Mouse (Mus musculus) adipocyte (in vitro differentiated cells): ENCODE data around the gene Hes3.

Experiments used
- DNase-seq: peaks from one replicate; pipeline ENCODE4 v3.0.0-alpha.2; 2016; ENCODE audit warnings: low spot score

Hes3 gene

DNA sequence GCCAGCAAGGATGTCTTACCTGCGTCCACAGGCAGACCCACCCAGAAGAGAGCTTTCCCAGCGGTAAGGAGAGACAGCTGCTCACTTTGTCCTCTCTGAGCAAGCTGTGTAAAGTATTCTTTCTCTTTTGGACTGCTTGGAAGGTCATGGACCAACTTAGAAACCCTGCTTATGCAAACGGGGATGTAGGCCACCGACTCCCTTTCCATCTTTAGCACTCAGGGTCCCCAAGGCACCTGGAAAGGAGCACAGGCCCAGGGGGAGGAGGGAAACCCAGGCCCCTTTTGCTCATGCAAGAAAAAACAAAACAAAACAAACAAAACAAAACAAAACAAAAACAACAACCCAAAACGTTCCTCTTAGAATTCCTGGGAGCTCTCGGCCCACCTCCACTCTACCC, at the start of gene Hes3:
Hes3 (minus strand) TSS at position 101 of the 400 bp plus-strand sequence.
- no peak for DNase-seq

DNA sequence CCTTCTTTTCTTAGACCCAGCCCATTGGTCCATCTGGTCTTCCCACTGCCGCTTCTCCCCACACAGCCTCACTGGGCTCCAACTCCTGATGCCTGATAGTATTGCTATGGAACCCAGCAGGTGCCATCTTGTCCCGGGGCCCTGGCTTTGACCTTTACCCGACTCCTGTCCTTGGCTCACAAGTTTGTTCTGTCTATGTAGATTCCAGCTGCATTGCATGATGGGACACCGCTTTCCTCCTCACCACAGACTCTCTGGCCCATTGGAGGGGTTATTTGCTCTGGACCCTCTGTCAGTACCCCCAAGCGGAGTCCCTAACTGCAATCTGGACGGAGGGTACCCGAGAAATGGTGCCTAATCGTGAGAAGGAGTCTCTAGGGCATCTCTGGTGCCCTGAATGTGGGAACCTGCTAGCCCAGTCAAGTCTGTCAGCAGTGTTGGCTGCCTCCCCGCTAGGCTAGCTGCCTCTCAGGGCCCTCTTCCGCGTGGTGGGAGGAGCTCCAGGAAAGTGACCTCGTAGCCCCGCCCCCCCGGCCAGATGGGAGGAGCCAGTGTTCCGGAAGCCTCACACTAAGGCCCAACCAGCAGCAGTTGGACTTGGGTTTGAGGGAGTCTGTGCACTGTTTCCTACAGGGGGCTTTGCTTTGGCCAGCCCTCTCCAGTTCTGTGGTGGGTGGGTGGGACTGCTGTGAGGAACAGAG, 49.3 kb upstream of the Hes3 start:
- DNase-seq: no peak

DNA sequence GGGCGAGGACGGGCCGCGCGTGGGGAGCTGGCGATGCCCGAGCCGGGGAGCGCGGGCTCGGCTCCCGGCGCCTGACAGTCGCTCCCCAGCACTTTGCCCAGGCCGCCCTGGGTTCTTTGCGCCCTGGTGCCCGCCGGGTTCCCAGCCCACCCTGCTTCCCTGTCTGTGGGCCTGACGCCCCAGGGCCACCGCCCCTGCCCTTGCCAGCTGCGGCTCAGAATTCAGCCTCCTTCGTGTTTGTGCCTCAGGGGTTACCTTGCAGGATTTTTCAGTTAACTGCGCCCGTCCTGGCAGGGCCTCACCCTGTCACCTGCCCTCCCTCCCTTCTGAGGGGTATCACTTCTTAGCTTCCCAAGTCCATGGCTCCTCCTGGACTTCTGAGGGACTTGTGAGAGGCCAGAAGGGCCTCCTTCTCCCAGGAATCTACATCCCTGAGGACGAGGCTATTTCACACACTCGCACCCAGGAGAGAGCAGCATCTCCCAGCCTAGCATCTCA, 47.9 kb upstream of the Hes3 start:
- DNase-seq: no peak

DNA sequence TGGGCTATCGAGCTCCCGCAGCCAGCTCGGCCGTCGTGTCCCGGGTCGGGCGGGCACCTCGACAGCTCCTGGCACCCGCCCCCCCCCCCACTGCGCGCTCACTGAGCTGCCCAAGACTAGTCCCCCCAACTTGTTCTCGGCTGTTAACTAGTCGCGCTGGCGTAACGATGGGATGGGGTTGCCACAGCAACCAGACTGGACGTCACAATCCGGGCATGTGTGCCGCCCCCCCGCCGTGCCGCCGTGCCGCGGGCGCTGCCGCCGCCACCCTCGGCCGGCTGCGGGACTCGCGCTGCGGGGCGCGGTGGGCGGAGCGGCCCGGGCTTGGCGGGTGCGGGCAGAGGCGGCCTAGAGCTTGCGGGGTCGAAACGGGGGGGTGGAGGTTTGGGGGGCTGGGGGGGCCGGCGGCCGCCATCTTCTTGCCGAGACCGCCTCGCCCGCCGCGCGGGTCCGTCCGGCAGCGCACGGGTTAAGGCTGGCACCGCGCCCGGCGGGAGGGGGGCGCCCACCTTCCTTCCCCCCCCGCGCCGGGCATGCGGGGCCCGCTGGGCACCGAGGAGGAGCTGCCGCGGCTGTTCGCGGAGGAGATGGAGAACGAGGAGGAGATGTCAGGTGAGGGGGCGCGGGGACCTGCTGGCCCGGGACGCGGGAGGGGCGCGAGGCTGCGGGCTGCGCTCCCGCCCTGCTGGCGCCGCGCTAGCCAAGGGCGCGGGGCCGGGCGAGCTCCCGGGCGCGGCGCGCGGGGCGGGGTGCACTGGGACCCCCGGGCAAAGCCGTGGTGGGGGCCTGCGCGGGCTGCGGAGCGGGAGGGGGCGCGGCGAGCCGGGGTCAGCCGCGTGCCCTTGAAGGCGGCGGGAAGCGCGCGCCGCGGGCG, 47.2 kb upstream of the Hes3 start, which contains the start of gene Chd5:
Chd5 (plus strand) TSS at position 233 of the 874 bp plus-strand sequence.
- no peak for DNase-seq

DNA sequence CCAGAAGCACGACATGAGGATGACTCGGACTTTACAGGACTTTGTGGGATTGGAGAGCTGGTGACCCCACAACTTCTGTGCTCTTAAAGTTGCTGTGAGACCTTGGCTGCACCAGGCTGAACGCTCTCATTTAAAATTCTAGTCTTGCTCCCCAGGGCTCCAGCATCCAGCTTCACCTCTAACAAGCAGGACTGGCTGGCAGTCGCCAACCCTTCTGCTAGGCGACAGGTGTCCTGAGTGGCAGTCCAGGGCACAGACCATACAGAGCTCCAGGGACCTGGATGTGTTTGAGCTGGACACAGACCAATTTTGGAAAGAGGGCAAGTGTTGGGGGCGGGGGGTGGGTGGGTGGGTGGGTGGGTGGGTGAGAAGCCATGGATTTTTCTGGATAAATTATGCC, 46.3 kb upstream of the Hes3 start:
- DNase-seq: no peak

DNA sequence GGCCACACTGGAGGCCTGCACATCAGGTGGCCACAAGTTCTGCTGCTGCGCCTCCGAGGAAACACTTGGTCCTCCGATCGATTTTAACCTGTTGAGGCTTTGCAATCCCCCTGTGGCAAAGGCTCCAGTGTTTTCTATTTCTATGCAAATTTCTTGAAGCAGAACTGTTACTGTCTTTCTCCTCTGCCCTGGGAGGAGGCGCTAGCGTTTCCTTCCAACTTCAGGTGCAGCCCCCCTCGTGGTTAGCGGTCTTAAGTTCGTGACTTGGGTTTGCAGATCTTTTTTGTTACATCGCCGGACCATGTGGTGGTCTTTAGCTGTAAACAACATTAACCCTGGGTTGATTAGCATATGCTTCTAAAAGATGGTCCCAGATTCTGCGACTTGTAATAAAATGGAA, 42.1 kb upstream of the Hes3 start:
- DNase-seq: no peak

DNA sequence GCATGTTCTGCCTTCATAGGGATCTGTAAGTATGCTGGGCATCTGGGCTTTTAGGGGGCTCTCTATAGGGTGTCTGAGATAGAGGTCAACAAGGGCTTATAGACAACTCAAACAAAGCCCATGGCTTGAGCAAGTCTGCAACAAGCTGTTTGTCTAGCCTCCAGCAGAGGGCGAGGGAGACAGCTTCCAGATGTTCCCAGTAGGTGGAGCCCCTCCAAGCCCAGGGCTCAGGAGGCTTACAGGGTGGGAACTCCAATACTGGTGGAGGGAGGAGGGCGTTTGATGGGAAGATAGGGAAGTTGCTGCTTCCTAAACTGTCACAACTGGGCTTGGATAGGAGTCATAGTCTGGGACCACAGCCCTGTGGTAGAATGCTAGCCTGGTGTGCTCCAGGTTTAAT, 41.5 kb upstream of the Hes3 start:
- DNase-seq: peak; percentile 68

DNA sequence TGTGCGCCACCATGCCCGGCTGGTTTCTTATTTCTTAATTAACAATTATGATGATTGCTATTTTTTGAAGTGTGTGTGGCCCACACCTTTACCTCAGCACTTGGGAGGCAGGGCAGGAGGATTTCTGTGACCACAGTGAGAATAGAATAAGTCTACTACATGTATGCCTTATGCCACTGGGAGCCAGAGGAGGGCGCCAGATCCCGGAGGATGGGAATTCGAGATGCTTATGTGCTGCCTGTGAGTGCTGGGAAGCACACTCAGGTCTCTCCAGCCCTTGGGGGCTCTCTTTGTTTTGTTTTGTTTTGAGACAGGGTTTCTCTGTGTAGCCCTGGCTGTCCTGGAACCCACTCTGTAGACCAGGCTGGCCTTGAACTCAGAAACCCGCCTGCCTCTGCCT, 37.2 kb upstream of the Hes3 start:
- peak; percentile 39 for DNase-seq

DNA sequence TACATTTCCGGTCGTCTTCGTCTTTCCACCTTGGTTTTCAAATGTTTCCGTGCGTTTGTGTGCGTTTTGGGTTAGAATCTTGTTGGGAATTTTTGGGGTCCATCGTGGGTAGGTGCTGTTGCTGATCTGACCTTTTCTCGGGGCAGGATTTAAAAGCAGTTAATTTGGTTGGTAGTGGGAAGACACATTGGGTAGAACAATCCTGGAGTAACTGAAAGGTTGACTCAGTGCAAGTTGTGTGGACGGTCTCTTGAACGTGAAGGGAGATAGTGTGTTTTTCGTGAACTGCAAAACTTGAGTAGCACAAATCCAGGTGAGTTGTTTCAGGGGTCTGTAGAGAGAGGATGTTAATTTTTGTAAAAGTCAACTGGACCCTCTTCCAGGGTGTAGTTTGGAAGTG, 35.1 kb upstream of the Hes3 start:
- no peak for DNase-seq

DNA sequence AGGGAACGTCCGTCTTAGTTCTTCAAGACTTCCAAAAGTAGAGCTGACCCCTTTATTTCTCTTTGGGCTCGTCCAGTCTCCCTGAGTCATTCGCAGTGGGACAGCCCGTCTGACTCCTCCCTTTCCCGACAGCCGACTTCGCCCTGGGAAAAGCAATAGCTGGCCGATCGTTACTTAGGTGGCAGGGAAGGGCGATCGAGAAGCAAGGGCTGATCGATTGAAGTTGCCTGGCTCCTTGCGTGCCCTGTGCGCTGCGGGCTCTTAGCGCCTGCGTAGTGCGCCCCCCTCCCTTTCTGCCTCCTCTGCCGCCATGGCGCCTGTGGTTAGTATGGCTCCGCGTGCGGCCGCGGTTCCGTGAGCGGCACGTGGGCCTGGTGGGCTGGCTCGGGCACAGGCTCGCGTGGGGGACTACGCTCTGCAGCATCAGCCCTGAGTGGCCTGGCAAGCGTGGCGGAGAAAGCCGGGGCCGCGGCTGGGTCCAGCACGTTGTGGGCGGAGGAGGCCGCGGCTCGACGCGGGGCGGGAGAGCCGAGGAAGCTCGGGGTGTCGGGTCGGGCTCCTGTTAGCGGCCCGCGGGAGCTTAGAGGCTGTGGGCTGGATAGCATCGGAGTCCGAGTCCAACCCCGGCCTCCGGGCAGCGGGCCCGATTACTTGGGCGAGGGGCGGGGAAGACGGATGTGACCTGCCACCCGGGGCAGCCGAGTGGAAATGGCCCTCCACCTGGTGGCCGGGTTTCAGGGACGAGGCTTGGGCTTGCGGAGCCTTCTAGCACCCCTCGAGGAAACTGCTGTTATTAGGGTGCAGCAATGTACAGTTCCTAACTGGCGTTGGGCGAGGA, 34.3 kb upstream of the Hes3 start, which contains the start of gene Rpl22:
Rpl22 (plus strand) TSS at position 169 of the 838 bp plus-strand sequence.
- DNase-seq: peak; percentile 97

DNA sequence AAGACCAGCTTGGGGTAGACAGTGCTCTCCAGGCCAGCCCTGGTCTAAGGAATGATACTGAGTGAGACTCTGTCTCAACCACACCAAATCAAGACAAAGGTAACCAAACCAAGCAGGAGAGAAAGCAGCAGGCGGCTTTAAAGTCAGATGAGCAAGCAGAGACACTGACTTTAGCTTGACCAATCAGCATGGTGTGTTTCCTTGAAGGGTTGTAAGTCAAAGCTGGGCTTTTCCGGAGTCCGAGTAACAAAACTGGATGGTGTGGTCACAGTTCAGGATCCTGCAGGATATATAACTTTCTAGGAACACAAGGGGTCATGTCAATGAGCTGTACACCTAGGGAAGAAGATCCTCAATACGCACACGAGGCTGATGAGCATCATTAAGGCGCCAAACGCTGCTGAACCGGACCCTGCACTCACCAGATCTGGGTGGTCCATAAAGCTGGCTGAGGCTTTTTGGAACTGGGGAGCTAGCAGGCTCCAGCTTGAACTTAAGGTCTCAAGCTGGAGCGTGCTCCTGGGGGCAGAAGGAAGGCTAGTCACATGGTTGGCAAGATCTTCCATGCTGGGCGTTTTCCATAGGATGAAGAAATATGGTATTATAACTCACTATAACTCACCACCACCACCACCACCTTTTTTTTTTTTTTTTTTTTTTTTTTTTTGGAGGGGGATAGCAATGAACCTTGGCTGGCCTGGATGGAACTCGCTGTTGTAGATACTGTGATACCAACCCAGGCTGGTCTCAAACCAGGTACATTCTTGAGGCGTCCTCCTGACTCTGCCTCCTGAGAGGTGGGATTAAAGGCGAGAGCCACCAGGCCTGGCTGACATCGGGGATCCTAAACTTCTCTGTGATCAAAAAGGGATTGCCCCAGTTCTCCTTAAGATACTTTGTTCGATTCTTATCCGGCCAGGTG, 33.4 kb upstream of the Hes3 start:
- DNase-seq: no peak

DNA sequence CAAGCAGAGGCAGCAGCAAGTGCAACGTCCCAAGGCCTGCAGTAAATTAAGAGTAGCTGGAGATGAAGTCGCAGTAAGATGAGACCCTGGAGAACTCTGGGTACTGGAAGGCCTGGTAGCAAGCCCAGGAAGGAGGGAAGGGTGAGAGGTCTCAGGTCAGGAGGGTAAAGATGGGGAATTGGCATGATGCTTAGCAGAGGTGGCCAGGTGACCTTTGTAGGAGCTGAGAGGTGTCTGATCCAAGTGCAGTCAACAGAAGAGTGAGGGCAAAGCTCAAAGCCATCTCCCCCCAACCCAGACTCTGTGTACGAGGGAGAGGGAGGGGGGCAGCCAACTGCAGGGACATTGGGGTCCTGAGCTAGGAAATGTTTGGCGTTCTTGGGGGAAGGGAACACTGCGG, 30.0 kb upstream of the Hes3 start:
- DNase-seq: no peak

DNA sequence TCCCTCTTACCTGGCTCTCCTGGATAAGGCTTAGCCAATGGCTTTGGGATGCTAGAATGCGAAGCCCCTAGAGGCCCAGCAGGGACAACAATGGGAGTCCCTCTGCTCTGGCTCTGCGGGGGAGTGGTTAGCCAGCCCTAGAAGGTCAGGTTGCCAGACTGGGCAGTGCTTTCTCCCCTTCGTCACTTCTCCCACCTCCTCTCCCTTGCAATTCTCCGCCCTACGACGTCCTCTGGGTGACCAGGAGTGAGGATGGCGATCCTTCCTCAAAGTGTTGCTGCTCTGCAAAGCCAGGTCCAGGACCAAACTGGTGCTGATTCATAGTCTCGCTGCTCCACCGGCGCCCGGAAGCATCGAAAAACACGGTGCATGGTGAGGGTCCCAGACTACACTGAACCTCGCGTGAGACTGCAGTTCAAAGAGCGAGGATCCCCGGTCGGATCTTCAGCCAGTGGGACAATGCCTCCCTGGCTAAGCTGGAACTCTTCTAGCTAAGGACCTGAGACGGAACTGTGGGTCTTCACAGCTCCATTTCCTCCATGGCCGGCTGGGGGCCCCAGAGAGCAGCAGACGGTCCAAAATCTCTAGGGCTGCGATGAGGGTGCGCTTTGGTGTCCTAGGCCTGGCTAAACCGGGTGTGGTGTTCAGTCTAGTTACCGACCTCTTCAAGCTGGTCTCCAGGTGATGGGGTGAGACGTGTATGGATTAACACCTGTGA, 27.2 kb upstream of the Hes3 start, which contains the start of gene Rnf207:
Rnf207 (minus strand) TSS at position 477 of the 718 bp plus-strand sequence.
- peak; percentile 38 for DNase-seq

DNA sequence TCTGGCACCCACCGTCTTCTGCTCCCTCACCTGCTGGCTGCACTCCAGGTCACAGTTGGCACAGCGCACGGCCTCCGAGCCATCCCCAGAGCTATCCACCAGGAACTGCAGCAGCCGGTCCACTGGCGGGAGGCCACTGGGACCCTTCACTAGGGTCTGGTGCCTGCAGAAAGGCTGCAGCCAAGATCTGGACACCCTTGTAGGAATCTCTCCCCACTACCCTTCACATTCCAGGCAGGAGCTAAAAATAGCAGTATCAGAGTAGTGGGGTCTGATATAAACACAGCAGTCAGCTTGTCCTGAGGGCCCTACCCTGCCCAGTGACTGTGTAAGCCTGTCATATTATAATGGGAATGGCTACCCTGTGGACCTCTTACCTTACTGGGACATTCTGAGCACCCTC, 26.2 kb upstream of the Hes3 start:
- no peak for DNase-seq

DNA sequence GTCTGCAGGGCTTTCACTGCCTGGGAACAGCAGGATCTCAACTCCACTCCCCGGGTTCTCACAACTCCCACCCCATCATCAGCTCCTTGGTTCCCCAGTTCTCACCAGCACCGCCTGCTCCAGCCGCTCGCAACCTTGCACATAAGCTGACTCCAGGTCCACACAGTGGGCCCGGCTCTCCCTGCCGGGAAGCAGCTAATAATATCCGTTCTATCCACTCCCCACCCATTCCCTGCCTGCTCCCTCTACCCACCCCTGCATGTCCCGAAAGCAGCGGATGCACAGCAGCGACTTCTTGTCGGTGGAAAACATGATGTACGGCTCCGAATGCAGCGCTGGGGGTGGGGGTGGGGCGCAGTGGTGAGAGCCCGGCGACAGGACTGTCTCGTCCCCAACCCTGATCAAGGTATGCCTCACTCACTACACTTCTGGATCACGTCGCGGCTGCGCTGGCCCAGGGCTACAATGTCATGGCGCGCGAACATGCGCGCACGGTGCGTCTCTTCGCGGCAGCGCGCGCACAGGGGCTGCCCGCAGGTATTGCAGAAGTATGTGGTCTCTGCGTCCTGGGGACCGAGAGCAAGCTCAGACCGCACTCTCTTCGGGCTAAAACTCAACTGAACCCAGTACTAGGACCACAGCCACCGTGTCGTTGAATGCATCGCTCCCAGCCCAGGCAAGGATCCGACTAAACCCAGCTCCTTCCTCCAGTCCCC, 24.2 kb upstream of the Hes3 start:
- no peak for DNase-seq

DNA sequence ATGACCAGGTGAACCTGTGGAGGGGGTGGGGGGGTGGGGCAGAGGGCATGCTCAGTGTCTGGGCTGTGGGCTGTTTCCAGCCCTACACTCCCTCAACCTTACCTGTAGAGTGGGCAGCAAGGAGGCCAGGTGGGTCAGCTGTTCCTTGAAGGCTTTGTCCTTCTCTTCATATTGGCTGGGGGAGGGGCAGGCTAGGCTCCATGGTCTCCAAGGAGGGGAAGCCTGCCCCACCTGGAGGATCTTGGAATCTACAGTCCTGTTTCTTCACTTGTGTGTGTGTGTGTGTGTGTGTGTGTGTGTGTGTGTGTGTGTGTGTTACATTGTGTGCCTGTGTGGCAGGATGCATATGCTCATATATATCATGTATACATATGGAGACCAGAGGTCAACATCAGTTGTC, 22.5 kb upstream of the Hes3 start:
- no peak for DNase-seq

DNA sequence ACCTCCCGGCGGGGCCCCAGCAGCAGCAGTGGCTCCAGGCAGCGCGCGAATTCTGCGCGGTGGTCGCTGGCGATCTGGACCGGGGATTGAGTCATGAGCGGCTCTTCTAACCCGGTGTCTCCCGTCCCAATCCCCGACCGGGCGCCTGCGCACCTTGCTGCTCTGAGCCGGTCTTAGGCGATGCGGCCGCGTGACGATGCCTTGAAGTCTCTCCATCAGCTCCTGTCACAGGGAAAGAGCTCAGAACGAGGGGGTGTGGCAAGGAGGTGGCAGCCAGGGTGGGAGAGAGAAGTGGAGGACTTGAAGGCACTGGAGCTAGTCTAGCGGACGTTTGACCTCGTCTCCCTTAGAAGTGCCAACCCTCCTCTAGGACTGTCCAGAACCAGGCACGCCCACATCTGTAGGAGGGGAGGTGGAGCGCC, 21.8 kb upstream of the Hes3 start:
- no peak for DNase-seq

DNA sequence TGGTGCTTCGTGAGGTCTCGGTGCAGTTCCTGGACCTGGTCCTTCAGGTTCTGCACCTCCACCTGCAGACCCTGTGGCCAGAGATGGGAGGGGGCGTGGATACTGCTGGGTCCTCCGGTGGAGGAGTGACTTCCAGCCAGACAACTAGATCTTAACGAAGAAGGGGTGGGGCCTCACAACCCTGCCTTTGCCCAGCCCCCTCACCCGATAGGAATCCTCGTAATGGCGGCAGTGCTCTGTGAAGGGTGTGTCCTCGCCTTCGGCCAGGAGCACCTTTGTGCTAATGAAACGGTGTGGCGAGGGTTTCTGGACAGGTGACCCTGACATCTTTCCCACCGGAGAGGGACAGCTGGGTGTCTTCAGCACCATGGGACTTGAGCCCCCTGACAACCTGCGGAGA, 20.7 kb upstream of the Hes3 start:
- no peak for DNase-seq

DNA sequence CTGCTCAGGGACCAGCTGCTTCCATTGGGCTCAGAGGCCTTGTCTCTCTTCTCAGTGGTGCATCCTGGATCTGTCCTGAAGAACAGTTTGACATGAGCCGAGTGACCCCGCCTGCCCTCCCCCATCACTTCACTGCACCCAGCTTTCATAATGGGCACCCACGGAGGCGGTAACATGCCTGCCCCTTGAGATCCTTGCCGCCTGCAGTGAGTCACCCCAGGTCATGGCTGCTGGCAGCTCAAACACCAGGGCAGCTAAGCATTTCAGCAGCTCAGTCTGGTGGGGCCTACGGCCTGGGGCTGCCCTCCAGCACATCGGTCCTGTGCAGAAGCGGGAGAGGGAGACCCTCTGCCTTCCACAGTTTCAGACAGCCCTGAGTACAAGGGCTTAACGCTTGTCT, 16.1 kb upstream of the Hes3 start:
- DNase-seq: no peak

DNA sequence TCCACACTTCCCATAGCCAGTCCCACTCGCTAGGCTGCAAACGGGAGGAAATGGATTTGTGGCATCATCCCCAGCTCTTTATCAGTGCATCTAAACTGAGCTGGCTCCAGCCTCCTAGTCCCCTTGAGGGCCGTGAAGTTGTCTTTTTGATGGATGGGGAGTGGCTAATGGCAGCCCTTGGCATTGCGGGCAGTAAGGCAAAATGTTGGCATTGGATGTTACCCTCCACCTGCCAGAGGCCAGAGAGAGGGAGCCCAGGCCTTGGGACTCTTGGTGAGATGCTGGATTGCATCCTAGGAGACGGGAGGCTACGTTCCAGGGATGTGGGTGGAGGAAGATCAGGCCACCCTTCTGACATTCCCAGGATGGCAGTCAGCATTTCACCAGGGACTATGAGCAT, 14.5 kb upstream of the Hes3 start:
- no peak for DNase-seq
